Mouse (Mus musculus): ENCODE results near the gene Kbtbd6. TPM values are rescaled to one million over a fixed set of nuclear protein-coding genes. Genes with fewer than 3 reads are reported as not detected.
A peak's percentile ranks its signal among the peaks of the same experiment; 100 is the strongest.

The Kbtbd6 gene
- polyA plus RNA-seq, 1 experiment from 2014 or later, result 1.7 TPM

DNA sequence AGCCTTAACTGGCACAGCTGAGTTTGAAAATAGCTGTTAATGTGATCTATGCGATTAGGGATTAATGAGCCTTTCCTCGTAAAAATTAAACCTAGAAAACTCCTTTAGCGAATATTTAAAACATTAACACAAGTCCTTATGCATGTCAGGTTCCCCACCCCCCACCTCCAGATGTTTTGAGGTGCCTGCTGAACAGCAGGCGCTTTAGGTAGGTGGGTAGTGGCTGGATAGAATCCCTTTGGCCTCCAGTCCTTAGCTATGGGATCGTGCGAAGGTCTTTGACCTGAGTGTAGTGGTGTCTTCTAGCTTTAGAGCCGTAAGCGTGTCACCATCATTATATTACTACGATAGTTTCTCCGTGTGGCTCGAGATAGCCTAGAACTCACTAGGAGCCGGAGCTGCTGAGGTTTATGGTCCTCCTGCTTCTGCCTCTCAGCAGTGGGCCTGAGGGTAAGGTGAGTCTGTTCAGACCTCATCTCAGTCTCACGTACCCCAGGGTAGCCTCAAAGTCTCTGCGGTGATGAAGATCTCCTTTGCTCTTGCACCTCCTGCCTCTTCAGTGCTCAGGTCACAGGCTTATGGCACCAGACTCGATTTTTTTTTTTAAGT is 31.2 kb downstream of the Kbtbd6 start:
- Histone ChIP-seq H3K9me3 (ENCODE audit: control insufficient read depth, low read length) (no peaks in the 10 kb centered on the region), H3K4me1 (ENCODE audit: control insufficient read depth in 2 of 2, insufficient read depth in 2 of 2, low read length in 2 of 2) (peaks cover 26 to 44% of the 10 kb centered on the region in 2 experiments)

DNA sequence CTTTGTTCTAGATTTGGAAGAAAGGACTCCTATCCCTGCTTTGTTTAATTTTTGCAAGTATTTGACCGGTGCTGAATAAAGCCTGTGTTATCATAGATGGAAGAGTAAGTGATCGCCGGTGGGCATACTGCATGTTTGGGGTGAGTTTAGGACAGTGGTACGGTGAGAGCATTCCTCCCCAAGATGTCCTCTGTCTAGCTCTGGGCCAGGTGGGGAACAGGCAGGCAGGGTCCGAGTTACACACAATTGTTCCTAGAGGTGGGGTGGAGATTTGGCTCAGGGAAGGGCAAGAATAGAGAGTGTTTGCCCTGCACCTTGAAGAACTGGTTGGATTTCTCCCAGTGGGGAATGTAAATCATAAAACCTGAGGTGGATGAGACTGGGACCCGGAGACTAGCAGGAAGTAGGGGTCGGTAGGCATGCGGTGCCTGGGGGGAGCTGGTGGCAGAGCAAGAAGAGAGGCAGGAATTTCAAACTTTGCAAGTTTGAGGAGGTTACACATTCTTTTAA is 32.0 kb downstream of the Kbtbd6 start:
- H3K27ac ChIP-seq (replicated peaks in 1 of 2; ENCODE audit: control insufficient read depth in 1 of 2, insufficient read depth in 1 of 2, low read depth in 2 of 2, low read length in 2 of 2), result no peak overlapping the region
- 78% methylated on average over 8 of the region's 8 CpGs for whole genome bisulfite sequencing
- no peak for ATAC-seq (ENCODE audit: insufficient number of reproducible peaks, insufficient read depth, low FRiP score, low read depth)
- peaks cover 26 to 44% of the 10 kb centered on the region in 2 experiments for H3K4me1 ChIP-seq (ENCODE audit: control insufficient read depth in 2 of 2, insufficient read depth in 2 of 2, low read length in 2 of 2)
- peaks cover 6% of the 10 kb centered on the region for H3K36me3 ChIP-seq (ENCODE audit: control insufficient read depth, insufficient read depth, low read length)
- H3K9ac ChIP-seq (ENCODE audit: low read length), result peak overlapping the region; percentile 98
- H3K4me3 ChIP-seq (ENCODE audit: control insufficient read depth in 1 of 2, insufficient read depth in 1 of 2, low read depth in 1 of 2, low read length in 2 of 2), result no peak overlapping the region
- H3K27me3 ChIP-seq (ENCODE audit: control insufficient read depth, insufficient read depth, low read length), result no peaks in the 10 kb centered on the region
- no peaks in the 10 kb centered on the region for H3K9me3 ChIP-seq (ENCODE audit: control insufficient read depth, low read length)
- H3K4me2 ChIP-seq (ENCODE audit: low read length), result peak overlapping the region; percentile 85

More for the DNA sequence above, 31.2 kb downstream of the Kbtbd6 start:
- Histone ChIP-seq H3K27ac (replicated peaks in 1 of 2; ENCODE audit: control insufficient read depth in 1 of 2, insufficient read depth in 1 of 2, low read depth in 2 of 2, low read length in 2 of 2) (peak overlapping the region; percentile 99 to 100; a peak in 3 of 4 replicates), H3K4me2 (ENCODE audit: low read length) (peak overlapping the region; percentile 85), H3K4me3 (ENCODE audit: control insufficient read depth in 1 of 2, insufficient read depth in 1 of 2, low read depth in 1 of 2, low read length in 2 of 2) (peak overlapping the region; percentile 68 to 95), H3K36me3 (ENCODE audit: control insufficient read depth, insufficient read depth, low read length) (peaks cover 11% of the 10 kb centered on the region), H3K27me3 (ENCODE audit: control insufficient read depth, insufficient read depth, low read length) (no peaks in the 10 kb centered on the region), H3K9ac (ENCODE audit: low read length) (peak overlapping the region; percentile 98)
- 30% methylated on average over 15 of the region's 15 CpGs for WGBS
- ATAC-seq (ENCODE audit: insufficient number of reproducible peaks, insufficient read depth, low FRiP score, low read depth), result no peak

DNA sequence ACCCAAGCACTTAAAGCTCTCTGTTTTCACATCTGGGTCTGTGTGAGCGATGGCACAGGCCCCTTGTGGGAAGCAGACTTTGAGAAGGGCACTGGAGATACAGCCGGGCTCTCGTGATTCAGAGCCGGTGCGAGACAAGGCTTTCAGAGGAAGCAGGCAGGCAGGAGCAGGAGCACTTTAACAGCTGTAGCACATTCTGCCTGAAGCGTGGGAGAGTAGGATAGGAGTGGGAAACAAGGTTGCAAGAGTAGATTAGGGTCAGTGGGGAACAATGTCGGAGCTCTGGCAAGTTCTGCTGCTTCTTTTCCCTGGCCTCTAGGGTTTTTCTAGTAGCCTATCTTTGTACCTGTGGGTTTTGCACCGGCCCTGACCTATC is 35.0 kb downstream of the Kbtbd6 start:
- no peak for ATAC-seq (ENCODE audit: insufficient number of reproducible peaks, insufficient read depth, low FRiP score, low read depth)
- Histone ChIP-seq H3K36me3 (ENCODE audit: control insufficient read depth, insufficient read depth, low read length) (no peaks in the 10 kb centered on the region), H3K4me3 (ENCODE audit: control insufficient read depth in 1 of 2, insufficient read depth in 1 of 2, low read depth in 1 of 2, low read length in 2 of 2) (peak overlapping the region; percentile 45 to 54), H3K27ac (replicated peaks in 1 of 2; ENCODE audit: control insufficient read depth in 1 of 2, insufficient read depth in 1 of 2, low read depth in 2 of 2, low read length in 2 of 2) (peak overlapping the region; percentile 34 to 56; a peak in 2 of 4 replicates), H3K9me3 (ENCODE audit: control insufficient read depth, low read length) (no peaks in the 10 kb centered on the region), H3K9ac (ENCODE audit: low read length) (peak overlapping the region; percentile 58), H3K4me2 (ENCODE audit: low read length) (peak overlapping the region; percentile 87), H3K4me1 (ENCODE audit: control insufficient read depth in 2 of 2, insufficient read depth in 2 of 2, low read length in 2 of 2) (peaks cover 21 to 32% of the 10 kb centered on the region in 2 experiments), H3K27me3 (ENCODE audit: control insufficient read depth, insufficient read depth, low read length) (no peaks in the 10 kb centered on the region)
- WGBS, result 5% methylated on average over 8 of the region's 8 CpGs

DNA sequence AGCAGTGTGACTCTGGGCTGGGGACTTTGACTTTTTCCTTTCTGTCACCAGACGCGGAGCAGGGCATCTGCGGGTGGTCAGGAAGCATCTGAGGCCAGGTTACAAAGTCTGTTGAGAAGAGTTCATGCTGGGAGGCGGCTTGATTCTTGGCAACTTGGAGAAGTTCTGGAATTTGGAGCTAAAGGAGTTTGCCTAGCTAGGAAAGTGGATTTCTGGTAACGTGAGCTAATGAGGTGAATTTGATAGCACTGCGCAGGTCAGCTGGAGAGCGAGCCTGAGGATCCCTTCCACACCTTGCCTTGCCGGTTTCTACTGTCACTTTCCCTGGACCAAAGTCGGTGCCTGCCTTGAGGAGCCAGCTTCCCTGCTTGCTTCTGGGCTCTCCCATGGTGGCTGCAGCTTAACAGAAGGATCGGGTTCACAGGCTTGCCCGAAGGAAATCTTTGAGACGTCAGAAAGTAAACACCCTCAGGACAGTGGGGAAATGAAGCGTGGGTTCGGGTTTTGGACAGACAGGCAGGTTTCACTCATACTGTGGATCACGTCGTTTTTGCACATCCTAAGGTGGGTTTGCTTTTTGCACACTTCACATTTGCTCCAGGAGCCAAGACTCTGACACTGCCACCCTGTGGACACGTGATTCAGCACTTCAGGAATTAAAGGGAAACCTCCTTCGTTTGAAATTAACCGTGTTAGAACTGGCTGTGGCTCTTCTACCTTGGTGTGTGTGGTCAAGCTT is 35.5 kb downstream of the Kbtbd6 start:
- 2% methylated on average over 19 of the region's 19 CpGs for WGBS
- Histone ChIP-seq H3K27ac (replicated peaks in 1 of 2; ENCODE audit: control insufficient read depth in 1 of 2, insufficient read depth in 1 of 2, low read depth in 2 of 2, low read length in 2 of 2) (peak overlapping the region; percentile 46 to 56), H3K36me3 (ENCODE audit: control insufficient read depth, insufficient read depth, low read length) (peaks cover 4% of the 10 kb centered on the region; the same call in 1 of the 2 replicates), H3K4me2 (ENCODE audit: low read length) (peak overlapping the region; percentile 87), H3K9me3 (ENCODE audit: control insufficient read depth, low read length) (no peaks in the 10 kb centered on the region), H3K4me3 (ENCODE audit: control insufficient read depth in 1 of 2, insufficient read depth in 1 of 2, low read depth in 1 of 2, low read length in 2 of 2) (peak overlapping the region; percentile 45 to 54), H3K9ac (ENCODE audit: low read length) (peak overlapping the region; percentile 58), H3K27me3 (ENCODE audit: control insufficient read depth, insufficient read depth, low read length) (no peaks in the 10 kb centered on the region), H3K4me1 (ENCODE audit: control insufficient read depth in 2 of 2, insufficient read depth in 2 of 2, low read length in 2 of 2) (peaks cover 21 to 32% of the 10 kb centered on the region in 2 experiments)
- peak; percentile 15; the same call in 1 of the 2 replicates for ATAC-seq (ENCODE audit: insufficient number of reproducible peaks, insufficient read depth, low FRiP score, low read depth)

DNA sequence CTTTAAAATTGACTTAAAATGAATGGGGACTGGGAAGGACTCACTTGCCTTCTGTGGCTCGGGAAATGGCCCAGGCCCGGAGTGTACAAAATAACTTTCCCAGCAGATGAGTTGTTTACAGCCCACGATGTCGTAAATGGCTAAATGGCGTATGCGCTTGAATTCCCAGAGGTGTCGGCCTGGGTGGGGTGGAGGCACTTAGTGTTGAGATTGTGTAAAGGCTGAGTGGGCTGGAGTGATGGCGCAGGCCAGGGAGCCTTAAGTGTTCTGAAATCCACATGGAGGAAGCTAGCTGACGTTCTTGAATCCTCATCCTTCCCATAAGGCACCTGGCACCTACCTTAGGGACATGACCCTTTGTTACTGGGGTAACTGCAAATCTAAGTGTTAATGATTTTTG is 36.9 kb downstream of the Kbtbd6 start:
- peaks cover 5% of the 10 kb centered on the region; the same call in 1 of the 2 replicates for H3K36me3 ChIP-seq (ENCODE audit: control insufficient read depth, insufficient read depth, low read length)
- no peaks in the 10 kb centered on the region for H3K9me3 ChIP-seq (ENCODE audit: control insufficient read depth, low read length)
- no peak overlapping the region for H3K4me3 ChIP-seq (ENCODE audit: control insufficient read depth in 1 of 2, insufficient read depth in 1 of 2, low read depth in 1 of 2, low read length in 2 of 2)
- no peak overlapping the region for H3K27ac ChIP-seq (replicated peaks in 1 of 2; ENCODE audit: control insufficient read depth in 1 of 2, insufficient read depth in 1 of 2, low read depth in 2 of 2, low read length in 2 of 2)
- ATAC-seq (ENCODE audit: insufficient number of reproducible peaks, insufficient read depth, low FRiP score, low read depth), result no peak
- WGBS, result 84% methylated on average over 9 of the region's 9 CpGs
- no peak overlapping the region for H3K9ac ChIP-seq (ENCODE audit: low read length)
- H3K4me2 ChIP-seq (ENCODE audit: low read length), result no peak overlapping the region
- no peaks in the 10 kb centered on the region for H3K27me3 ChIP-seq (ENCODE audit: control insufficient read depth, insufficient read depth, low read length)
- H3K4me1 ChIP-seq (ENCODE audit: control insufficient read depth in 2 of 2, insufficient read depth in 2 of 2, low read length in 2 of 2), result peaks cover 16 to 24% of the 10 kb centered on the region in 2 experiments

DNA sequence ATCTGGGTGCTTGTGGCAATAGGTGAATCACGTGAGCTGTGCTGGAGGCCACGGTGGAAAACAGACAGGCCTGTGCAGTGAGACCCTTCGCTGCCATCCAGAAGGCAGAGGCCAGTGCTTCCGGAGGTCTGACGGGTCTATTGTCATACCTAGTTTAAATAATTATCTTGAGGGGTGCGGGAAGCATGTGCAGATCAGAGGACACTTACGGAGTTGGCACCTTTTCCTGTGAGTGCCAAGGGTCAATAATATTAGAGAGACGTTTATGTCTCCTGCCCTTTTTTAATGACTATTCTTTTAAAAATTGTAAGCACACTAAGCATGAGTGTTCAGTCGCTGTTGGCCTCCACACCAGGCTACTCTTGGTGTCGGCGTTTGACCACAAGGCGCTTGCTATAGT is 37.5 kb downstream of the Kbtbd6 start:
- H3K27ac ChIP-seq (replicated peaks in 1 of 2; ENCODE audit: control insufficient read depth in 1 of 2, insufficient read depth in 1 of 2, low read depth in 2 of 2, low read length in 2 of 2), result no peak overlapping the region
- H3K9me3 ChIP-seq (ENCODE audit: control insufficient read depth, low read length), result no peaks in the 10 kb centered on the region
- no peak overlapping the region for H3K9ac ChIP-seq (ENCODE audit: low read length)
- no peak overlapping the region for H3K4me2 ChIP-seq (ENCODE audit: low read length)
- no peak overlapping the region for H3K4me3 ChIP-seq (ENCODE audit: control insufficient read depth in 1 of 2, insufficient read depth in 1 of 2, low read depth in 1 of 2, low read length in 2 of 2)
- H3K36me3 ChIP-seq (ENCODE audit: control insufficient read depth, insufficient read depth, low read length), result peaks cover 5% of the 10 kb centered on the region; the same call in 1 of the 2 replicates
- H3K4me1 ChIP-seq (ENCODE audit: control insufficient read depth in 2 of 2, insufficient read depth in 2 of 2, low read length in 2 of 2), result peaks cover 12 to 20% of the 10 kb centered on the region in 2 experiments
- no peaks in the 10 kb centered on the region for H3K27me3 ChIP-seq (ENCODE audit: control insufficient read depth, insufficient read depth, low read length)
- WGBS, result 76% methylated on average over 12 of the region's 12 CpGs
- no peak for ATAC-seq (ENCODE audit: insufficient number of reproducible peaks, insufficient read depth, low FRiP score, low read depth)

DNA sequence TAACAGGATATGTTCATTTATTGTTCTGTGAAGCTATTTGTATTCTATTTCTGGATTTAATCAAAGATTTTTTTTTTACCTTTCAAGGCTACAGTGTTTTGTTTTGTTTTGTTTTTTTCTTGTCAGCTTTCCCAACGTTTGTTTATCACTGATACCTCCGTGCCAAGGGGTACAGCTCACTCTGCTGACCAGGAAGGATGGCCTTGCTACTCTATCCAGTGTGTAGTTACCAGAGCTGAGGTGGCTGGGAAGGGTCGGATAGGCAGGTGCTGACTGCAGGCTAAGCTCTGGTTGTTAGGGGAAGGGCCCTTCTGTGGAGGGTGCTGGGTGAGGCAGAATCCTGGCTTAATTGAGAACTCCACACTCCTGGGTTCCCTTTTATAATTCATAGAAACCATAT is 38.6 kb downstream of the Kbtbd6 start:
- 62% methylated on average over 3 of the region's 3 CpGs for WGBS
- H3K9me3 ChIP-seq (ENCODE audit: control insufficient read depth, low read length), result no peaks in the 10 kb centered on the region
- H3K27me3 ChIP-seq (ENCODE audit: control insufficient read depth, insufficient read depth, low read length), result no peaks in the 10 kb centered on the region
- no peak overlapping the region for H3K9ac ChIP-seq (ENCODE audit: low read length)
- no peak overlapping the region for H3K4me2 ChIP-seq (ENCODE audit: low read length)
- ATAC-seq (ENCODE audit: insufficient number of reproducible peaks, insufficient read depth, low FRiP score, low read depth), result no peak
- H3K27ac ChIP-seq (replicated peaks in 1 of 2; ENCODE audit: control insufficient read depth in 1 of 2, insufficient read depth in 1 of 2, low read depth in 2 of 2, low read length in 2 of 2), result no peak overlapping the region
- H3K36me3 ChIP-seq (ENCODE audit: control insufficient read depth, insufficient read depth, low read length), result peaks cover 5% of the 10 kb centered on the region; the same call in 1 of the 2 replicates
- H3K4me1 ChIP-seq (ENCODE audit: control insufficient read depth in 2 of 2, insufficient read depth in 2 of 2, low read length in 2 of 2), result peaks cover 12 to 20% of the 10 kb centered on the region in 2 experiments
- H3K4me3 ChIP-seq (ENCODE audit: control insufficient read depth in 1 of 2, insufficient read depth in 1 of 2, low read depth in 1 of 2, low read length in 2 of 2), result no peak overlapping the region

All from heart, embryonic 14.5 days (tissue).